Mouse (Mus musculus) liver, adult 2 months (tissue): ENCODE data around the gene Podxl2. TPM values are rescaled to one million over a fixed set of nuclear protein-coding genes. Genes with fewer than 3 reads are reported as not detected.
A peak's percentile ranks its signal among the peaks of the same experiment; 100 is the strongest.

ENCODE experiments used
- DNase-seq: peaks from one replicate; pipeline ENCODE4 v3.0.0-alpha.2; 2011; ENCODE audit warnings: low read depth, low spot score; ENCODE audit errors: extremely low read depth
- H3K27ac ChIP-seq: fragments of 200-500 bp; replicated peaks from 2 replicates; pipeline ENCODE4 v1.5.1; 2012; ENCODE audit warnings: low read depth, mild to moderate bottlenecking, control low read depth, inconsistent platforms, low read length; ENCODE audit not compliant: insufficient read depth
- H3K27me3 ChIP-seq: fragments of 200-500 bp; 2 replicates; pipeline ENCODE4 v1.6.1; 2012; ENCODE audit warnings: mild to moderate bottlenecking, moderate library complexity, low read length, inconsistent platforms; ENCODE audit not compliant: control insufficient read depth, insufficient read depth
- H3K36me3 ChIP-seq: fragments of 200-500 bp; 2 replicates; pipeline ENCODE4 v1.6.1; 2012; ENCODE audit warnings: low read length, inconsistent platforms; ENCODE audit not compliant: control insufficient read depth, insufficient read depth
- H3K4me1 ChIP-seq: fragments of 200-500 bp; 2 replicates; pipeline ENCODE4 v1.6.1; 2011; ENCODE audit warnings: low read length; ENCODE audit not compliant: control insufficient read depth, insufficient read depth
- H3K4me3 ChIP-seq: fragments of 200-500 bp; 2 replicates; pipeline ENCODE4 v1.5.1; 2011; ENCODE audit warnings: low read depth, mild to moderate bottlenecking, control low read depth, low read length, moderate library complexity; ENCODE audit not compliant: insufficient read depth
- H3K79me2 ChIP-seq: fragments of 200-500 bp; 2 replicates; pipeline ENCODE4 v1.6.1; 2012; ENCODE audit warnings: inconsistent platforms, mild to moderate bottlenecking, low read length, moderate library complexity; ENCODE audit not compliant: control insufficient read depth, insufficient read depth
- H3K9ac ChIP-seq: fragments of 200-500 bp; 2 replicates; pipeline ENCODE4 v1.6.1; 2012; ENCODE audit warnings: low read depth, mild to moderate bottlenecking, control low read depth, inconsistent platforms, low read length
- CTCF ChIP-seq: fragments of 200-500 bp; IDR thresholded peaks from 2 replicates; pipeline ENCODE4 v1.5.1; 2011; ENCODE audit warnings: low read depth, low read length, control low read depth
- POLR2A ChIP-seq: fragments of 200-500 bp; IDR thresholded peaks from 2 replicates; pipeline ENCODE4 v1.6.1; 2011; ENCODE audit warnings: low read length, control low read depth; ENCODE audit not compliant: insufficient read depth; ENCODE audit errors: extremely low read depth
- WGBS: fragments of 180-500 bp; shearing (Covaris S2); methylation state at CpG from one replicate; pipeline ENCODE4 v1.1.7; 2018; 5-methylcytosine and 5-hydroxymethylcytosine counted together
- polyA plus RNA-seq: library from polyadenylated mRNA; depleted of rRNA; stranded (reverse); fragments of >200 nt; gene quantifications from 2 replicates; pipeline ENCODE4 v1.2.3, GENCODE M21; 2012
- total RNA-seq: library from RNA; depleted of rRNA; stranded (reverse); fragments of >200 nt; gene quantifications from 2 replicates; pipeline ENCODE4 v1.2.3, GENCODE M21; 2014

Podxl2 gene
- total and polyA plus RNA-seq, 2 experiments: 0.46 to 0.89 TPM

- no peak overlapping the region for H3K27ac ChIP-seq
- H3K79me2 ChIP-seq: no peaks in the 10 kb centered on the region
- no peaks in the 10 kb centered on the region for H3K4me1 ChIP-seq
- peaks cover 2% of the 10 kb centered on the region; the same call in 1 of the 2 replicates for H3K36me3 ChIP-seq
- 84% methylated on average over 5 of the region's 5 CpGs for WGBS
- H3K27me3 ChIP-seq: no peaks in the 10 kb centered on the region
- H3K4me3 ChIP-seq: no peak overlapping the region
- H3K9ac ChIP-seq: no peak overlapping the region
- no peak for TF ChIP-seq CTCF
- no peak for TF ChIP-seq POLR2A
- no peak for DNase-seq
Observed at GRCm38 (mm10) chr6:88833340-88834140, 41.3 kb downstream of the Podxl2 start.

- DNase-seq: no peak
- Histone ChIP-seq H3K27me3 (no peaks in the 10 kb centered on the region), H3K9ac (no peak overlapping the region), H3K4me3 (no peak overlapping the region), H3K4me1 (no peaks in the 10 kb centered on the region), H3K27ac (no peak overlapping the region), H3K36me3 (peaks cover 2% of the 10 kb centered on the region; the same call in 1 of the 2 replicates), H3K79me2 (no peaks in the 10 kb centered on the region)
- no peak for TF ChIP-seq CTCF
- TF ChIP-seq POLR2A: no peak
- 84% methylated on average over 5 of the region's 5 CpGs for WGBS
Observed at GRCm38 (mm10) chr6:88832663-88833062, 42.2 kb downstream of the Podxl2 start.

- no peaks in the 10 kb centered on the region for H3K27me3 ChIP-seq
- no peak overlapping the region for H3K27ac ChIP-seq
- DNase-seq: peak; percentile 74
- WGBS: 26% methylated on average over 8 of the region's 8 CpGs
- H3K4me1 ChIP-seq: no peaks in the 10 kb centered on the region
- H3K9ac ChIP-seq: no peak overlapping the region
- H3K79me2 ChIP-seq: no peaks in the 10 kb centered on the region
- H3K4me3 ChIP-seq: no peak overlapping the region
- 0 out of 2 replicates have a peak, but pooled peaks cover 2% of the 10 kb centered on the region for H3K36me3 ChIP-seq
- TF ChIP-seq CTCF (peak; percentile 93), POLR2A (no peak)
Observed at GRCm38 (mm10) chr6:88831456-88831855, 43.4 kb downstream of the Podxl2 start.

DNA sequence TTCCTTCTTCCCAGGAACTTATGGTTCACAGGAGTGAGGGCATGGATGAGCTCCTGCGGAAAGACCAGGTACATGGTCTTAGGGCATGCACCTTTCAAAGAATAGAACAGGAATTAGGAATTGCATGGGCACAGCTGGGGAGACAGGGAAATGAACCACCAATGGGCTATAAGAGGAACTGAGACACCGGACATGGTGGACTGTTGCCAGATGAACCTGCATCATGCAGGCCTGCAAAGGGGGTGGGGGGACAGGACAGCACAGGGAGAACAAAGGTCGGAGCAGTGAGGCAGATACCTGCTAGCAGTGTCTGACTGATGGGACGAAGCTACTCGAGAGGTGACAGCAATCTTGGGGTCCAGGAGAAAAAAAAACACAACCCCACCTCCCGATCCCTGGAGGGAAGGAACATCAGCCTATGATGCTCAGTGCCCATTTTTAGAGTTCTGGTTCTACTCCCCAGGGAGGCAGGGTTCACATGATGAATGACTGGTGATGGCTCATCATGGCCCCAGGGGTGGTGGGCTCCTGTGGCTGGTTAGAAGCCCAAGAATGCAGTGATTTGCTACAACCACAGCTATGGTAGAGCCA is 44.6 kb downstream of the Podxl2 start:
- Histone ChIP-seq H3K79me2 (no peaks in the 10 kb centered on the region), H3K4me1 (no peaks in the 10 kb centered on the region), H3K4me3 (no peak overlapping the region), H3K27me3 (no peaks in the 10 kb centered on the region), H3K36me3 (peaks cover 4% of the 10 kb centered on the region; the same call in 1 of the 2 replicates), H3K9ac (no peak overlapping the region), H3K27ac (no peak overlapping the region)
- DNase-seq: no peak
- TF ChIP-seq CTCF (no peak), POLR2A (no peak)
- 64% methylated on average over 6 of the region's 6 CpGs for WGBS

DNA sequence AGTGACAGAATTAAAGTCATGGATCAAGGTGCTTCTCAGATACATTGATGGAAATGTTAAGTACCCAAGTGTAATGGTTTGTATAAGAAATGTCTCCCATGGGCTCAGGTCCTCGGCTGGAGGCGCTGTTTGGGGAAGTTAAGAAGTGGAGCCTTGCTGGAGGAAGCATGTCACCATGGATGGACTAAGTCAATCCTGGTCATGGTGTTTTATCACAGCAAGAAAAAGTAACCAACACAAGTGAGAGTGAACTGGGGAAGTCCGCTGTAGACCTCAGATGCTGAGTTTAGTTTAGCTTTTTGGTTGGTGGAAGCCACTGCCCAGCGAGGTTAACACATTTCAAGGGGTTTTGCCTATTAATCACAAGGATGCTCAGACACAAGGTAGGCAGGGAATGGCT is 45.3 kb downstream of the Podxl2 start:
- Histone ChIP-seq H3K79me2 (no peaks in the 10 kb centered on the region), H3K4me3 (no peak overlapping the region), H3K27me3 (no peaks in the 10 kb centered on the region), H3K4me1 (no peaks in the 10 kb centered on the region), H3K9ac (no peak overlapping the region), H3K36me3 (peaks cover 4% of the 10 kb centered on the region; the same call in 1 of the 2 replicates), H3K27ac (no peak overlapping the region)
- 86% methylated on average over 4 of the region's 4 CpGs for WGBS
- no peak for TF ChIP-seq CTCF
- no peak for TF ChIP-seq POLR2A
- no peak for DNase-seq
